Mouse (Mus musculus) ES-E14 (cell line): ENCODE results near the gene Dmrta2. TPM values are rescaled to one million over a fixed set of nuclear protein-coding genes. Genes with fewer than 3 reads are reported as not detected.

Experiments
- DNase-seq: peaks from one replicate; pipeline ENCODE4 v3.0.0-alpha.2; 2013; ENCODE audit warnings: low read depth, low spot score
- H3K27ac ChIP-seq: 2 replicates; pipeline ENCODE4 v1.5.1; 2012; ENCODE audit warnings: low read depth, mild to moderate bottlenecking, low read length, moderate library complexity, mixed read lengths; ENCODE audit not compliant: poor library complexity, insufficient read depth, severe bottlenecking
- H3K36me3 ChIP-seq: 2 replicates; pipeline ENCODE4 v1.6.1; 2012; ENCODE audit warnings: mild to moderate bottlenecking, low read length, moderate library complexity, mixed read lengths; ENCODE audit not compliant: control insufficient read depth, poor library complexity, insufficient read depth, severe bottlenecking
- H3K4me1 ChIP-seq, 2 experiments: fragments of 150-350 bp in 1 of 2; sonication (generic) in 1 of 2; 2 replicates each; pipeline ENCODE4 v1.6.1; 2012; ENCODE audit warnings: low read length in 2 of 2, mild to moderate bottlenecking in 1 of 2, mixed read lengths in 1 of 2; ENCODE audit not compliant: control insufficient read depth in 2 of 2, insufficient read depth in 2 of 2, poor library complexity in 1 of 2
- H3K4me3 ChIP-seq, 2 experiments: fragments of 150-350 bp in 1 of 2; sonication (generic) in 1 of 2; 2 replicates each; pipeline ENCODE4 v1.5.1; 2012; ENCODE audit warnings: low read length in 2 of 2, low read depth in 1 of 2, mild to moderate bottlenecking in 1 of 2, mixed read lengths in 1 of 2; ENCODE audit not compliant: insufficient read depth in 1 of 2, poor library complexity in 1 of 2, severe bottlenecking in 1 of 2
- H3K9ac ChIP-seq: 2 replicates; pipeline ENCODE4 v1.6.1; 2012; ENCODE audit warnings: low read depth, mild to moderate bottlenecking, low read length, mixed read lengths; ENCODE audit not compliant: poor library complexity, insufficient read depth, severe bottlenecking
- H3K9me3 ChIP-seq: fragments of 150-350 bp; sonication (generic); 2 replicates; pipeline ENCODE4 v1.6.1; 2012; ENCODE audit warnings: low read depth, mild to moderate bottlenecking, low read length; ENCODE audit not compliant: control insufficient read depth, insufficient read depth
- CHD2 ChIP-seq: IDR thresholded peaks from 2 replicates; pipeline ENCODE4 v1.6.1; 2014; ENCODE audit warnings: mild to moderate bottlenecking, low read depth, low read length, inconsistent platforms
- HCFC1 ChIP-seq: IDR thresholded peaks from 2 replicates; pipeline ENCODE4 v1.6.1; 2012; ENCODE audit warnings: low read length, inconsistent platforms, borderline replicate concordance; ENCODE audit not compliant: insufficient read depth
- MAFK ChIP-seq: IDR thresholded peaks from 2 replicates; pipeline ENCODE4 v1.6.1; 2014; ENCODE audit warnings: mild to moderate bottlenecking, low read depth, low read length, inconsistent platforms; ENCODE audit not compliant: insufficient read depth
- ZC3H11A ChIP-seq: IDR thresholded peaks from 2 replicates; pipeline ENCODE4 v1.6.1; 2012; ENCODE audit warnings: low read depth, mild to moderate bottlenecking, inconsistent platforms, low read length, borderline replicate concordance
- ZNF384 ChIP-seq: IDR thresholded peaks from 2 replicates; pipeline ENCODE4 v1.6.1; 2012; ENCODE audit warnings: low read depth, low read length, inconsistent platforms
- in situ Hi-C, 2 experiments: fragments of 600-800 bp; cut with MboI; formaldehyde crosslinking; loops; one replicate each; pipeline ENCODE4 v1.15.1; 2025; ENCODE audit warnings: low sequenced_read_pairs in 2 of 2, inconsistent platforms in 1 of 2; ENCODE audit not compliant: unreplicated experiment in 2 of 2
- total RNA-seq: library from RNA; depleted of rRNA; stranded (reverse); fragments of 300-350 nt; gene quantifications from 2 replicates; pipeline ENCODE4 v1.2.3, GENCODE M21; 2012

Gene Dmrta2
- total RNA-seq, 1 experiment: 1.2 TPM

GRCm38 (mm10) chr4:109936557-109936956 is 41.3 kb upstream of the Dmrta2 start:
- in situ Hi-C loops: no loop called here
- Histone ChIP-seq H3K9ac (no peak overlapping the region), H3K9me3 (no peaks in the 10 kb centered on the region), H3K4me3 (no peak overlapping the region), H3K4me1 (no peaks in the 10 kb centered on the region), H3K27ac (no peak overlapping the region), H3K36me3 (peaks cover 2% of the 10 kb centered on the region; the same call in 1 of the 2 replicates)
- no peak for DNase-seq
- TF ChIP-seq CHD2 (no peak), MAFK (no peak), ZNF384 (no peak), HCFC1 (no peak), ZC3H11A (no peak)

- in situ Hi-C loops: no loop called here
- Histone ChIP-seq H3K9ac (no peak overlapping the region), H3K36me3 (peaks cover 2% of the 10 kb centered on the region; the same call in 1 of the 2 replicates), H3K9me3 (no peaks in the 10 kb centered on the region), H3K4me3 (no peak overlapping the region), H3K27ac (no peak overlapping the region), H3K4me1 (no peaks in the 10 kb centered on the region)
- no peak for DNase-seq
- TF ChIP-seq ZC3H11A (no peak), HCFC1 (no peak), CHD2 (no peak), MAFK (no peak)
Measured at GRCm38 (mm10) chr4:109939291-109939690, 38.6 kb upstream of the Dmrta2 start.

- H3K9ac ChIP-seq: no peak overlapping the region
- no peak for DNase-seq
- no peaks in the 10 kb centered on the region for H3K4me1 ChIP-seq
- no peak for TF ChIP-seq ZNF384
- no peak for TF ChIP-seq CHD2
- no peak for TF ChIP-seq ZC3H11A
- TF ChIP-seq MAFK: no peak
- no peak for TF ChIP-seq HCFC1
- no peaks in the 10 kb centered on the region for H3K36me3 ChIP-seq
- H3K4me3 ChIP-seq: no peak overlapping the region
- H3K27ac ChIP-seq: no peak overlapping the region
- in situ Hi-C loops: no loop called here
- no peaks in the 10 kb centered on the region for H3K9me3 ChIP-seq
Measured at GRCm38 (mm10) chr4:109945554-109945953, 32.3 kb upstream of the Dmrta2 start.

GRCm38 (mm10) chr4:109949307-109949706 is 28.5 kb upstream of the Dmrta2 start:
- no peaks in the 10 kb centered on the region for H3K36me3 ChIP-seq
- TF ChIP-seq MAFK: no peak
- no peak for TF ChIP-seq ZC3H11A
- no peak for TF ChIP-seq CHD2
- no peak for TF ChIP-seq ZNF384
- no peak for TF ChIP-seq HCFC1
- no peak for DNase-seq
- H3K9ac ChIP-seq: no peak overlapping the region
- H3K4me3 ChIP-seq: no peak overlapping the region
- no peaks in the 10 kb centered on the region for H3K9me3 ChIP-seq
- in situ Hi-C loops: no loop called here
- H3K27ac ChIP-seq: no peak overlapping the region
- no peaks in the 10 kb centered on the region for H3K4me1 ChIP-seq

GRCm38 (mm10) chr4:109953509-109953908 is 24.3 kb upstream of the Dmrta2 start:
- H3K9ac ChIP-seq: no peak overlapping the region
- TF ChIP-seq CHD2 (no peak), ZC3H11A (no peak), HCFC1 (no peak), ZNF384 (no peak), MAFK (no peak)
- no peaks in the 10 kb centered on the region for H3K9me3 ChIP-seq
- no peaks in the 10 kb centered on the region for H3K36me3 ChIP-seq
- no peak for DNase-seq
- H3K4me3 ChIP-seq: no peak overlapping the region
- no peak overlapping the region for H3K27ac ChIP-seq
- H3K4me1 ChIP-seq: no peaks in the 10 kb centered on the region
- in situ Hi-C loops: no loop called here
